Mouse (Mus musculus) 3134 (cell line): ENCODE results near the gene Coa4.

ENCODE experiments used
- DNase-seq: peaks from one replicate; pipeline ENCODE4 v3.0.0-alpha.2; 2011; ENCODE audit warnings: low spot score; ENCODE audit not compliant: insufficient read length; ENCODE audit errors: extremely low read depth

Gene Coa4

DNA sequence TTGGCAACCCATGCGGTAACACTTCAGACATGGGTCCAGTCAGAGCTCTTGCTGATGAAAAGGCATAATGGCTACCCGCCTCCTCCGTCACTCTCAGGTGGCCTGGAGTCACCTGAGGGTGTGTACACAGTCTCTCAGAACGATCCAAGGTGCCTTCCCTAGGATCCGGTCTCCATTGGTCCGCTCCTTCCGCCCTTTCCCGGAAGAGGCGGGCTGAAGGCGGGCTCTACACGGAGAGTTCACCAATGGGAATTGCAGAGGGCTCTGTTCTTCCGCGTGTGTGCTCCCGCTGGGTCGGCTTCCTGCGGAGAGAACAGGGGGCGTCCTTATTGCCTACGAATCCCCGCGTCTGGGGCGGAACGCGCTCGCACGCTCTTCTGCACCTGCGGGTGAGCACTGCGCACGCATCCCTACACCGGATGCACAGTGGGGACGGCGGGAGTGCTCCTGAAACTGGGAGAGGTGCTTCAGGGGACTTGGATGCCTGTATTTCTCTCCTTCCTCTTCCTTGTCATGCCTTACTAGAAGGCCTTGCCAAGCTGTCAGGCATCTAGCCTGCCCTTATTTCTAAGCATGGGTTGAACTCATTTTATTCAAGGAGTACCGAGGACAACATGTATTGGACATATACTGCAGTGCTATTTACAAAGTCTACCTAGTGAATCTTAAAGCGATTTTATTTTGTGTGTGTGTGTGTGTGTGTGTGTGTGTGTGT, at the start of gene Coa4:
Coa4 (plus strand) TSS at position 268 of the 715 bp plus-strand sequence.
- DNase-seq, result peak; percentile 92

DNA sequence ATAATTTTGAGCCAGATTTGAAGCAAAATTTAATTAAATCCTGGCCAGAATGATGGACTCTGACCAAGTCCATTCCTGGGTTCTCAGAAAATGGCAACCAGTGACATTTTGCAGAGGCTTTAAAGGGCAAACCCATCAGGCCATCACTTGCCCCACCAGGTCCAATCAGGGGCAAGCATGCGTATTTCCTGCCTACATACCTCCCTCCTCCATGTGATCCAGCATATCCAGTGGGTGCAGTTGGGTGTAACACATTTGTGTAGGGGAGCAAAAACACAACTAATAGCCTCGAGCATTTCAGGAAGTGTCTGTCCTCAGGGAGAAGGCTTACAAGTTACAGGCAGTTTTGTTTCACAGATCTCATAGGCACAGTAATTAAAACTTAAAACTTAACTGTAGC, 49.6 kb upstream of the Coa4 start:
- no peak for DNase-seq

DNA sequence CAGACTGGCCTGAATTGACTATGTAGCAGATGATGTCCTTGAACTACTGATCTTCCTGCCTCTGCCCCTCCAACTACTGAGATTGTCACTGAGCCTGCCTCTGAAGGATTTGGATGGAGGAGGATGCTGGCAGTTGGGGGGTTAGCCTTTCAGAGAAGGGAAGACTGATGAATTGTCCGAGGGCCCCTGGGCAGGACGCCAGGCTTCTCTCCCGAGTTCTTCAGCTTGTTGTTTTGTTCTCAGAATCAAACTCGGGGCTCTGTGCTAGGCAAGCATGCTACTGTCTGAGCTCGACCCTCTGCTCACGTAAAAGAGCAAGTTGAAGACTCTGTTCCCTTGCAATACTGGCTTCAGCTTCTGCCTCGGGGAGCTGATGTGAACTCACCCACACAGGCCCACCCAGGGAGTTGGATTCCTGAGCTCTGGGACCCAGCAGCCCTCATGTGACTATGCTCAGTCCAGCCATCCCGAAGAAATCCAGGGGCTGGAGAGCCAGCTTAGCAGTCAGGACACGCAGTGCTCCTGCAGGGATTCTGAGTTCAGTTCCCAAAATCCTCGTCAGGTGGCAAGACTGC, 48.3 kb upstream of the Coa4 start:
- no peak for DNase-seq

DNA sequence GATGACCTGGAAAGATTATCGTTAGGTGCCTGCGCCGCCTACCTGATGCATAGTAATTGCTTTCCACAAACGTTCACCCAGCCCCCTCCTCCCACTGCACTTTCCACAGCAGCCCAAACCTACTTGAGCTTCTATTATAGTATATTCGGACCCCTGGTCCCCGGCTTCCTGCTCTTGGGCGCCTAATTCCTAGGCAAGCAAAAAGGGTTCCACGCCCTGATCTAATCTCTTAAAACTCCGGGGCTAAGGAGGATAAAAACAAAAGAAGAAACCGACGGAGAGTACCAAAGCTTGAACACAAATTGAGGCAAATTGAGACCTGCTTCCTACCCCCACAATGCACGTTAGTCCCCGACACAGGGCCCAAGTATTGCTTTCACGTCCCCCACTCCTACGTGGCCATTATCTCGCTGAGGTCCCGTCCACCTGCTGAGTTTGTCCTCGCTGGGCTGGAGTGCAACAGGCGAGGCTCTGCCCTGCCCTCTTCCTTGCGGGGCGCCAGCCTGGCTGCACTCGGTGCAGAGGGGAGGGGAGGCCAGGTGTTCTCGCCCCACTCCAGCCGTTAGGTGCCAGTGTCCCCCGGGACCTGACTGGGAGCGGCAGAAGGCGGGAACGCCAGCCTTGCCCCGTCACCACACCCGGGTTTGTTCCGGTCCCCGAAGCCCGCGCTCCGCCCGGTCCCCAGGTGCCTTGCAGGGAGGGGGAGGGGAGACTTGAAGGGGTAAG, 44.3 kb upstream of the Coa4 start:
- no peak for DNase-seq

DNA sequence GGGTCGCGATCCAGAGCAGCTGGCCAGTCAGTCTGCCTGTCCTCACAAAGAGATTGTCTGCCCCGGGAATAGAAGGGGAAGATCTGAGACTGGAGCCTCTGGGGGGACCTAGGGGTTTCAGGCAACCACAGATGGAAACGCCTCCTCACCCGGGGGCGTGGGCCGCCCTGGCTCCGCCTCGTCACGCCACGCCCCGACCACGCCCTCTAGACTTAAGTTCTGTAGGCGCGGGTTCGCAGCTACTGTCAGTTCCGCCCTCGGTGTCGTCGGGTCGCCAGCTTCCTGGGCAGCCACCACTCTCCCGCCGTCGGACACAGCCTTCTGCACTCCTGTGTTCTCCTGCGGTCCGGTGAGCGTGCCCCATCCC, 43.8 kb upstream of the Coa4 start, which contains the start of gene Ucp2:
Ucp2 (plus strand) TSS at position 221 of the 367 bp plus-strand sequence.
- peak; percentile 90 for DNase-seq

DNA sequence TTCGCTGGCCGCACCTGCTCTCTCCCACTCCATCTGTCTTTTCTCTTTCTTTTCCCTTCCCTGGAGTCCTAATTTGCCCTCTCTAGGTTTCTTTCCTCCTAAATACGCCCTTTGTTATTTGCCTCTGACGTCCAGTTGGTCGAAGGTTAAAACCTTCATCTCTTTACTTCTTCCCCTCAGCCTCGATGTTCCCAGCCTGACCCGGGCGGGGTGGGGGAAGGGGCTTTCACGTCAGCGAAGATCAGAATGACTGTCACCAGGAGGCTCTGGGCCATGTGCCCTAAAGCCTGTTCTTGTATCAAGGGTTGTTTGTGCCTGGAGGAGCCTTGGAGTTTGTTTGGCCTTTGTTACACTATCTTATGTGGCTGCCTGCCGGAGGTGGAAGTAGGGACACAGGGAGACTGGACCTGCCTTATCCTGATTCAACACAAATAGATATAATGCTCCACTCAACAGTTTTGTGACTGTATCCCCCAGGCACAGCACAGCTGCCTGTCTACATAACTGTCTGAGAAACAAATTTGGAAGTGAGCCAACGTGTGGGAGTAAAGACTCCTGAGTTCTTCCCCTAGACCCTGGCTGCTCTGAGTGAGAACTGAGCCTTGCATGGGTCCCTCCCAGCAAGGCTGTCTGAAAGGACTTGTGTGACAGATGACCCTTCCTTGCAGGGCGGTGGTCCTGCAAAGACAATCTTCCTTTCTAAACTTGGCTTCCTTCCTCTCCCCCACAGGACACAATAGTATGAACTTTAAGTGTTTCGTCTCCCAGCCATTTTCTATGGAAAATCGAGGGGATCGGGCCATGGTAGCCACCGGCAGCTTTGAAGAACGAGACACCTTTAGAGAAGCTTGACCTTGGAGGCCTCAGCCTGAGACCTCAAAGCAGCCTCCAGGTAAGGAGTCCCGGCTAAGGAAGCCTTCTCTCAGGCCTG, 43.1 kb upstream of the Coa4 start:
- DNase-seq, result no peak

DNA sequence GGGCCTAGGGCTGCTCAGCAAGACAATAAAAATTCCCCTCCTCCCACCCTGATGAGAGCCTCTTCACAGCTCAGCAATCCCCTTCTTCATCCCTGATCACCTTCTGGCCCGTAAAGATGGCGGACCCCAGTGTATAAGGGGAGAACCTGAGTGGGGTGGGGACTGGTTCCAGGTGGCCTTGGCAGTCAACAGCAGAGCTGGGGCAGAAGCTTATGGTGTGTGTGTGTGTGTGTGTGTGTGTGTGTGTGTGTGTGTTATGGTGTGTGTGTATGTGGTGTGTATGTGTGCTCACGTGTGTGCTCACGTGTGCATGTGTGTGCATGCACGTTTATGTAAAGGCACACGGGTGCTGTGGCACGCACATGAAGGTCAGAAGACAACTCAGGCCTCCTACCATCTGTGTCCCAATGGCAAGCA, 42.4 kb upstream of the Coa4 start:
- no peak for DNase-seq

DNA sequence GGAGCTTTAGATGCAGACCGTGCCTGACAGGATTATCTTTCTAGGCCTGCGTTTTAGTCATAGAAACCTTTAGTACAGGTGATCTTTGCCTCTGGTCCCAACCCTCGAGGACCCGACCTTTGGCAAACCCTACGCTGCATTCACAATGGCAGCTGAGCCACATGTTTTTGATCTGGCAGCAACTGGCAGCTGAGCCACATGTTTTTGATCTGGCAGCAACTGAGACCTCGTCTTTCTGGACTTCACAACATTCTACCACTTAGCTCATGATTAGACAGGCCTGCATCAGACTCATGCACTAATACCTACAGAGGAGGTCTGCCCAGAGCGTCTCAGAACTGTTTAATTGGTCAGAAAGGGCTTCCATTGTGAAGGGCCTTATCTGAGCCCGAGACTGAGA, 41.8 kb upstream of the Coa4 start:
- DNase-seq, result no peak

DNA sequence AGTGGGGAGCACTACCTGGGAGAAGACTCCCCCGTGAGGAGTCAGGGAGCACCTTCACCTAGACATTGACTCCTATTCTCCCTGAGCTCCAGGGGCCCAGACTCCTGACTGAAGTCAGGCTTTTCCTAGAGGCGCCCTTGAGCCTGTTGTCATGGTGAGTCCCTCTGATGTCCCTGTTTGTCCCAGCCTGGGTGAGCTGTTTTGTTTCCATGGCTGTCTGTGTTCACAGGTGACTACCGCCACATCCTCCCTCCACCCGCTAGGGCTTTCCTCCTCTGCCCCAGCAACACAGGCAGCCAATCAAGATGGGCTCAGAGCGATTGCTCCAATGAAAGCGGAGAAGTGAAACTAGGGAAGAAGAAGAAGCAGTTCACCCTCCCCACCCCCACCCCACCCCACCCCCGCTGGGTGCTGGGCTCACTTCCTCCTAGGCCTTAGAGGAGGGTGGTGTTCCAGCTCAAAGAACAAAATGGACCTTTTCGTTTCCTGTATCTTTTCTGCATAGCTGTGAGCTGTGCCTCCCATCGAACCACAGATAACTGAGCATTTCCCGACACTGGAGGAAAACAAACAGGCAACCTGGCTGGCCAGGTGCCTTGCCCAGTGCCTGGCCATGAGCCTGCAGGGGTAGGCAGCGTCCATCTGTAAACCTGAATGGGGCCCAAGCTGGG, 41.2 kb upstream of the Coa4 start:
- DNase-seq, result no peak

DNA sequence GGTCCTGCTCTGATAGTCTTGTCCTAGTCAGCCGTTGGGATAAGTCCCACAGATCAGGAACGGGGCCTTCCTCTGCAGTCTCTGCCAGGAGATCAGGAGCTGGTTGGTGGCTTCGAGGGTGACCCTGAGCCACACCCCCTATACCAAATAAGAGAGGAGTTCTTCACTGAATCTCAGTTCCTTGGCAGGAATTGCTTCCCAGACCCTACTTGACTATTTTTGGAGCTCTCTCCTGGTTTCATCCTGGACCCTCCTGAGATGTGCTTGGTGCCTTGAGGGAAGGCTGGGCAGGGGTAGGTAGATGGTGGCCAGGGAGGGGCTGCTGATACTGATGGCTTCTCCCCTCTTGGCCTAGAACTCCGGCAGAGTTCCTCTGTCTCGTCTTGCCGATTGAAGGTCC, 40.5 kb upstream of the Coa4 start:
- DNase-seq, result no peak

DNA sequence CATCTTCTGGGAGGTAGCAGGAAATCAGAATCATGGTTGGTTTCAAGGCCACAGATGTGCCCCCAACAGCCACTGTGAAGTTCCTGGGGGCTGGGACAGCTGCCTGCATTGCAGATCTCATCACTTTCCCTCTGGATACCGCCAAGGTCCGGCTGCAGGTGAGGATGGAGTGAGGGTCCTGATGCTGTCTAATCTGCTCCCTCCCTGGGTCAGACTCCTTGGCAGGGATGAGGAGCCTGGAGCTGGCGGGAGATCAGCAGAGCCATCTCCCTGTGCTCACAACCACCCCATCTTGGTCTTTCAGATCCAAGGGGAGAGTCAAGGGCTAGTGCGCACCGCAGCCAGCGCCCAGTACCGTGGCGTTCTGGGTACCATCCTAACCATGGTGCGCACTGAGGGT, 40.1 kb upstream of the Coa4 start:
- no peak for DNase-seq

DNA sequence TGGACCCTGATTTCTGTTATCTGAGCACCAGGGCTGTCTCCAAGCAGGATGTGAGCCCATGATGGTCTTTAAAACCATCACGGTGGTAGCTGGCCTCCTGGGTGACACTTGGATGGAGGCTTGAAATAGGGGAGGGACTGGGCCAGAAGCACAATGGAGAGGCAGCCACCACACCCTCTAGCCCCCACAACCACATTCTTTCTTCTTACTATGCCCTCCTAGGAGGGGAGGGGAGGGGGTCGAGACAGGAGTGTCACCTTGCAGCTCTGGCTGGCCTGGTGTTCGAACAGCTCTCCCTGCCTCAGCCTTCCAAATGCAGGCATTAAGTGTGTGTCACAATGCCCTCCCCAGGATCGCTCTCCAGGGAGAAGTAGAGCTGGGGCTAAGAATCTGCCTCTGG, 39.5 kb upstream of the Coa4 start:
- no peak for DNase-seq

DNA sequence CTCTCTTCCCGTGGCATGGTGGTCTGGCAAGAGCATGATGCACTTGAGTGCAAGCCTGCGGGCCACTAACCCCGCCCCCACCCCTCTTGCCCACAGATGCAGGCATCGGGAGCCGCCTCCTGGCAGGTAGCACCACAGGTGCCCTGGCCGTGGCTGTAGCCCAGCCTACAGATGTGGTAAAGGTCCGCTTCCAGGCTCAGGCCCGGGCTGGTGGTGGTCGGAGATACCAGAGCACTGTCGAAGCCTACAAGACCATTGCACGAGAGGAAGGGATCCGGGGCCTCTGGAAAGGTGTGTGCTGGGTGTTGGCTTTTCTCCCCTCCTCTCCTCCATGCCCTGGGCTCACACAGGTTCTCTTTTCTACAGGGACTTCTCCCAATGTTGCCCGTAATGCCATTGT, 38.9 kb upstream of the Coa4 start:
- no peak for DNase-seq

DNA sequence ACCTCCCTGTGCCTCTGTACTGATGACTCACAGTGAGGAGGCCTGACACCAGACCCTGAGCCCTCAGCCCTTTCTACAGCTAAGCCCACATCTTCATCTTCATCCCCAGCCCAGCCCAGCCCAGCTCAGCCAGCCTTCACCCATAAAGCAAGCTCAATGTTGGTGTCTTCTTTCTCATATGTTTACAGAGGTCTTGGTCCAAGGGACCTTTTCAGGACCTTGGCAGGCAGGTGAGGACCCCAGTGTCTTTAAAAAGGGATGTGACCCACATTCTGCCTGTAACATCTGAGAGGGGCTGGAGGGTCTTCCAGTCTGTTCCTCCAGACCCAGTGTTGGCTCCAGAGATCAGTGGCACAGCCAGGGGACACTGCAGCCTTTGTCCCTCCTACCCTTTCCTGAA, 37.4 kb upstream of the Coa4 start:
- no peak for DNase-seq

DNA sequence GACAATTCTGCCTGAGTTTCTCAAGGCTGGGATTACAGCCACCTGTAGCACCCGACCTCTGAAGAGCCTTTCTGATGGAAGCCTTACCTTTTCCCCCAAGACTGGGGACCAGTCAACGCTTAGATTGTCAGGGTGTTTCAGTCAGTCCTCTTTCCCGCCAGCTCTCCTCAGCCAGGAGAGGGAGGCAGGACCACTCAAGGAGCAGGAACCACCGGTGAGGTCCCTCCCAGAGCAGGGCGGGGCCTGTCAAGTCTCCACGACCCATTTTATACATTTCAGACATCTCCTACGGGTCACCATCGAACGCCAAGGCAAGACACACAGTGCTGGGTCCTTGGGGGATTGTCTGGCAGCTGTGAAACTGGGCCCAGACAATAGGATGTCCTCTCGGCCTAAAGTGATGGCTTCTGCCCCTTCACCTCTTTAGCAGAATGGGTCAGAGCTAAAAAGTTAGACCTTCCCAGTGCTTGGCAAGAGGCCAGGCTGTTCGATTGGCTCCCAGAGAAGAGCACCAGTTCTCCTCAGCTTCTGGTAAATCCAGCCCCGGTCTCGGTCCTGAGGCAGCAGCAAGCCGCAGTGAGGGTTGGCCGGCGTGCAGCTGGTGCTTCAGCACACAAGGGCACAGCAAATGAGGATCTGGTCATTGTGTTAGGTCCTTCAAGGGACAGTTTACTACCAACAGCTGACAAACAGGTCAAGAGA, 36.4 kb upstream of the Coa4 start:
- no peak for DNase-seq

DNA sequence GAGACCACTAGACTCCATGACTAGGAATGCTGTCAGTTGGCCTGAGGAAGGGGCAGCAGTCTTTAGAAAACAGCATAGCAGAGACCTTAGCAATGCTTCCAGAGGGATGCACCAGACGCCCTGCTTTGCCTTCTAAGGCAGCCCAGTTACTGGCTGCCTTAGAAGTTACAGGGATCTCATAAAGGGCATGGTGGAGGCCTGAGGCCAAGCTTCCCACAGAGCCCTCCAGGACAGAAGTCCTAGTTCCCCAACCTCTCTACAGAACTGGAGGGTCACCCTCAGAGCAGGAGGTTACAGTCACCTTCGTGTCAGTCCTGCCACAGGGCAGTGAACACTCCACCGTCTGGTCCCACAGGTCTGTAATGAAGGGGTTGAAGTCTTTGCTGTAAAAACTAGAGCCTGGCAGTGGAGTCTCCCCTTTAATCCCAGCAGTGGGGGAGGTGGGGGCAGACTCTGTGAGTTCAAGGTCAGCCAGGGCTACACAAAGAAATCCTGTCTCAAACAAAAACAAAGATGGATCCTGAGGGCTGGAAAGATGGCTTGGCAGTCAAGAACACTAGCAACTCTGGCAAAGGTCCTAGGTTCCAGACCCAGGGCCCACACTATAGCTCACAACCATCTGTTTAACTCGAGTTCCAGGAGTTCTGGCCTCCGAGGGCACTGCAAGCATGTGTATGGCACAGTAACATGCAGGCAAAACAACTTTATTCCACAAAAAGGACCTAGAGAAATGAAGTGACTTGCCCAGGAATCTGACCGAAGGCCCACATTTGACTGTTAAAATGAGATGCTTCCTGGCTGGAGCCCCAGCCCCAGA, 35.6 kb upstream of the Coa4 start:
- DNase-seq, result no peak

DNA sequence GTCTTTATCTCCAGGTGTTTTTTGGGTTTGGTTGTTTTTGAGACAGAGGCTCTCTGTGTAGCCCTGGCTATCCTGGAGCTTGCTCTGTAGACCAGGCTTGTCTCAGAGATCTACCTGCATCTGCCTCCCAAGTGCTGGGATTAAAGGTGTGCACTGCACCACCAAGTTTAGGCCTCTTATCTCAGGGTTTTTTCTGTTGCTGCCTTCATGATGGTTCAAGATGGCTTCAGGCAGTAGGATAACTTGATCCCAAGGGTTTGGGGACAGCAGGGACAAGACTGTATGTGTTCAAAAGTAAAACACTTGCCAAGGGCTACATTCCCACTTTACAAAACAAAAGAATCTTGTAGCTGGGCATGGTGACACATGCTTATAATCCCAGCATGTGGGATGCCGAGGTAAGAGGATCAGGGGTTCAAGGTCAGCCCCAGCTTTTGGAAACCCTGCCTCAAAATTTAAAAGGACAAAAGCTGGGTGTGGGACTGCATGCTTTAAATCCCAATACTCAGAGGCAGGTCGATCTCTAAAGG, 35.0 kb upstream of the Coa4 start:
- no peak for DNase-seq

DNA sequence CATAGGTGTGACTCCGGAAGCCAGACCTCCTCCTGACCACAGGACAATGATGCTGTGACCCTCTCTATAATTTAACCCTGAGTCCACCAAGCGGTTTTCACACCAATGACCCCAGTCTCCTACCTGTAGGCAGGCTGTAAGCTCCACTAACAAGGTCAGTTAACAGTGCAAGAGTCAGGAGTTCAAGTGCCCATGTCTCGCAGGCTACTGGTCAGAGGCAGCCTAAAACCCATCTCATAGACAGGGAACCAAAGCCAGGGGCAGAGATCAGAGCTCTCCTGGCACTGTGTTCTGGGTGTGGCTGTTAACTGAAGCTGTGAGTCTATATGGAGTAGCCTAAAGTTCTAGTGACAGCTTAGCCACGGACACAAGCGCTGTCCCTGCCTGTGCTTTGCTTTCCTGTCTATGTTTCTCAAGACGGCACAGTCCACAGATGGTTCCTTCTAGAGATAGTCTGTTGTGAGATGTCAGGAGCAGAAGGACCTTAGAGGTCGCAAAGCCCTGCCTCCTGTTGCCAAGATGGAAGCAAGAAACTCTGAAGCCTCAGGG, 34.4 kb upstream of the Coa4 start:
- no peak for DNase-seq
